Mouse (Mus musculus) CH12.LX (cell line): Measurements from ENCODE around the gene Ulk1. TPM values are rescaled to one million over a fixed set of nuclear protein-coding genes. Genes with fewer than 3 reads are reported as not detected.
"Not testable (repeated sequence)": the region's sequence is repeated elsewhere in the genome, so short reads cannot be mapped to it uniquely, and the experiment has no call there.

Source experiments
- DNase-seq: peaks from one replicate; pipeline ENCODE4 v3.0.0-alpha.2; 2013; ENCODE audit errors: extremely low read depth
- H3K27ac ChIP-seq: 2 replicates; pipeline ENCODE4 v1.5.1; 2012; ENCODE audit warnings: low read depth, mild to moderate bottlenecking, control low read depth, moderate library complexity; ENCODE audit not compliant: insufficient read depth
- H3K27me3 ChIP-seq: replicated peaks from 2 replicates; pipeline ENCODE3; 2012; ENCODE audit warnings: inconsistent platforms
- H3K36me3 ChIP-seq, 2 experiments: replicated peaks in 1 of 2; 2 replicates each; pipeline versions ENCODE3 to v1.6.1; 2012; ENCODE audit warnings: inconsistent platforms in 1 of 2, low read length in 1 of 2, mild to moderate bottlenecking in 1 of 2, mixed read lengths in 1 of 2, moderate library complexity in 1 of 2; ENCODE audit not compliant: control insufficient read depth in 1 of 2, insufficient read depth in 1 of 2
- H3K4me1 ChIP-seq, 2 experiments: 2 replicates each; pipeline ENCODE4 v1.6.1; 2012; ENCODE audit warnings: inconsistent platforms in 1 of 2, moderate library complexity in 1 of 2; ENCODE audit not compliant: insufficient read depth in 2 of 2, control insufficient read depth in 1 of 2
- H3K4me2 ChIP-seq: 2 replicates; pipeline ENCODE4 v1.6.1; 2012; ENCODE audit warnings: low read depth, mild to moderate bottlenecking, control low read depth; ENCODE audit not compliant: poor library complexity, insufficient read depth, severe bottlenecking
- H3K4me3 ChIP-seq, 3 experiments: fragments of 150-350 bp in 1 of 3; sonication (generic) in 1 of 3; replicated peaks in 1 of 3; 2 replicates each; pipeline versions ENCODE3 to v1.5.1; 2011 to 2012; ENCODE audit warnings: low read depth in 2 of 3, low read length in 2 of 3, mild to moderate bottlenecking in 2 of 3, moderate library complexity in 2 of 3, control low read depth in 1 of 3, improper control_type of control experiment in 1 of 3, inconsistent platforms in 1 of 3, mixed read lengths in 1 of 3; ENCODE audit not compliant: poor library complexity in 1 of 3
- H3K79me2 ChIP-seq: replicated peaks from 2 replicates; pipeline ENCODE4 v1.6.1; 2012; ENCODE audit warnings: mild to moderate bottlenecking, moderate library complexity; ENCODE audit not compliant: control insufficient read depth, poor library complexity, insufficient read depth, severe bottlenecking; ENCODE audit errors: extremely low read depth
- H3K9ac ChIP-seq: 2 replicates; pipeline ENCODE4 v1.6.1; 2012; ENCODE audit warnings: low read depth, mild to moderate bottlenecking, control low read depth, moderate library complexity; ENCODE audit not compliant: insufficient read depth
- H3K9me3 ChIP-seq: replicated peaks from 2 replicates; pipeline ENCODE3; 2012; ENCODE audit warnings: low read length, inconsistent platforms, mixed read lengths
- BHLHE40 ChIP-seq: IDR thresholded peaks from 2 replicates; pipeline ENCODE4 v1.6.1; 2011; ENCODE audit warnings: mild to moderate bottlenecking, low read depth, low read length, improper control_type of control experiment
- CHD1 ChIP-seq: IDR thresholded peaks from 2 replicates; pipeline ENCODE4 v1.6.1; 2012; ENCODE audit warnings: low read depth, low read length, improper control_type of control experiment, inconsistent platforms
- CHD2 ChIP-seq: IDR thresholded peaks from 2 replicates; pipeline ENCODE4 v1.6.1; 2011; ENCODE audit warnings: low read length, improper control_type of control experiment
- E2F4 ChIP-seq: IDR thresholded peaks from 2 replicates; pipeline ENCODE4 v1.6.1; 2011; ENCODE audit warnings: low read depth, low read length, improper control_type of control experiment; ENCODE audit not compliant: insufficient replicate concordance
- ELF1 ChIP-seq: IDR thresholded peaks from 2 replicates; pipeline ENCODE4 v1.6.1; 2014; ENCODE audit warnings: low read depth, mild to moderate bottlenecking, inconsistent platforms, low read length, improper control_type of control experiment
- EP300 ChIP-seq: IDR thresholded peaks from 2 replicates; pipeline ENCODE4 v1.6.1; 2011; ENCODE audit warnings: low read length, improper control_type of control experiment
- GABPA ChIP-seq: IDR thresholded peaks from 2 replicates; pipeline ENCODE4 v1.6.1; 2012; ENCODE audit warnings: low read depth, low read length, improper control_type of control experiment, inconsistent platforms; ENCODE audit not compliant: insufficient replicate concordance
- HCFC1 ChIP-seq: IDR thresholded peaks from 2 replicates; pipeline ENCODE4 v1.6.1; 2012; ENCODE audit warnings: low read depth, mild to moderate bottlenecking, inconsistent platforms, low read length, improper control_type of control experiment
- JUND ChIP-seq: conservative IDR thresholded peaks from 2 replicates; pipeline ENCODE4 v1.6.1; 2011; ENCODE audit warnings: low read depth, low read length, improper control_type of control experiment
- MYC ChIP-seq: IDR thresholded peaks from 2 replicates; pipeline ENCODE4 v1.6.1; 2011; ENCODE audit warnings: low read depth, mild to moderate bottlenecking, improper control_type of control experiment, low read length
- NELFE ChIP-seq: IDR thresholded peaks from 2 replicates; pipeline ENCODE4 v1.6.1; 2011; ENCODE audit warnings: low read depth, low read length, improper control_type of control experiment
- POLR2AphosphoS2 ChIP-seq: IDR thresholded peaks from 2 replicates; pipeline ENCODE4 v1.6.1; 2011; ENCODE audit warnings: low read depth, low read length, improper control_type of control experiment
- SMC3 ChIP-seq: IDR thresholded peaks from 2 replicates; pipeline ENCODE4 v1.6.1; 2011; ENCODE audit warnings: low read depth, low read length, improper control_type of control experiment
- TBP ChIP-seq: conservative IDR thresholded peaks from 2 replicates; pipeline ENCODE4 v1.6.1; 2011; ENCODE audit warnings: low read depth, low read length, improper control_type of control experiment
- ZC3H11A ChIP-seq: IDR thresholded peaks from 2 replicates; pipeline ENCODE4 v1.6.1; 2012; ENCODE audit warnings: low read depth, mild to moderate bottlenecking, inconsistent platforms, low read length, improper control_type of control experiment
- ZMIZ1 ChIP-seq: IDR thresholded peaks from 2 replicates; pipeline ENCODE4 v1.6.1; 2012; ENCODE audit warnings: low read depth, mild to moderate bottlenecking, inconsistent platforms, low read length, improper control_type of control experiment
- ZNF384 ChIP-seq: IDR thresholded peaks from 2 replicates; pipeline ENCODE4 v1.6.1; 2012; ENCODE audit warnings: low read depth, low read length, improper control_type of control experiment, inconsistent platforms
- dilution Hi-C: fragments of 300-500 bp; cut with MboI; formaldehyde crosslinking; loops from 2 replicates; pipeline ENCODE4 v1.14.3; 2020; ENCODE audit warnings: low sequenced_read_pairs; ENCODE audit not compliant: extremely low pct_unique_long_range_greater_than_20kb, extremely low pct_ligation_motif_present
- in situ Hi-C: fragments of 300-500 bp; cut with MboI; formaldehyde crosslinking; loops from 3 replicates; pipeline ENCODE4 v1.14.3; 2019; ENCODE audit warnings: low sequenced_read_pairs, low pct_ligation_motif_present, low pct_unique_long_range_greater_than_20kb, mixed read lengths
- polyA plus RNA-seq: library from polyadenylated mRNA; unstranded; fragments of >175 nt; gene quantifications from 2 replicates; pipeline ENCODE4 v1.2.1, GENCODE M21; 2012; ENCODE audit warnings: low read depth; ENCODE audit not compliant: insufficient read length
- total RNA-seq, 2 experiments: library from RNA; depleted of rRNA; stranded (reverse); fragments of 300-350 nt in 1 of 2; fragments of >200 nt in 1 of 2; gene quantifications; 2 replicates each; pipeline ENCODE4 v1.2.3; 2012 to 2014

The Ulk1 gene
- total and polyA plus RNA-seq, 3 experiments: 2.7 to 13.6 (median 8.4) TPM

GRCm38 (mm10) chr5:110776141-110776540, 33.8 kb downstream of the Ulk1 start:
- in situ Hi-C loops: no loop called here
- no peak for TF ChIP-seq EP300
- no peak for TF ChIP-seq SMC3
- no peak for TF ChIP-seq ZMIZ1
- no peak for TF ChIP-seq ZNF384
- peaks cover 5 to 44% of the 10 kb centered on the region in 2 experiments; a peak in 3 of 4 replicates for H3K4me1 ChIP-seq
- H3K9me3 ChIP-seq: no peaks in the 10 kb centered on the region
- no peak for DNase-seq
- dilution Hi-C loops: no loop called here
- peaks cover 49 to 69% of the 10 kb centered on the region in 2 experiments for H3K36me3 ChIP-seq
- no peak overlapping the region for H3K4me2 ChIP-seq
- no peak overlapping the region for H3K27ac ChIP-seq
- no peaks in the 10 kb centered on the region for H3K27me3 ChIP-seq
- H3K4me3 ChIP-seq: no peak overlapping the region
- H3K79me2 ChIP-seq: peaks cover 57% of the 10 kb centered on the region
- H3K9ac ChIP-seq: no peak overlapping the region

DNA sequence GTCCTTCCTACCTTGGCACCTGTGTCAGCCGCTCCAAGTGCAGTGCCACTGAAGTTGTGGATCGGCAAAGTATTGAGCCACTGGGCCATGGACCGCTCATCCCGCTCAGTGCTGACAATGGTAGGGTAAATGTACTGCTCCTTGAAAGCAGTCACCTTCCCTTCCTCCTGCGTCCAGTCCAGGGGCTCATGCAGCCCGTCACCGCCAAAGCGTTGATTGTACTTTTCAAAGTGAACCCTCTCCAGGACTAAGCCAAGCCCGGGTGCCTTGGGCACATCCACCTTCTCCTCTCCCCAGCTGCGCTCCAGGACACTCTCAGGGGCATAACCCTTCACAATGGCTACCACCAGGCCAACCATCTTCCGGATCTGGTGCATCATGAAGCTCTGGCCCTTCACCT, 35.4 kb downstream of the Ulk1 start:
- H3K36me3 ChIP-seq: peaks cover 49 to 69% of the 10 kb centered on the region in 2 experiments
- no peak for DNase-seq
- H3K27ac ChIP-seq: no peak overlapping the region
- no peak overlapping the region for H3K4me2 ChIP-seq
- dilution Hi-C loops (no loop called here), in situ Hi-C loops (no loop called here)
- peaks cover 53% of the 10 kb centered on the region for H3K79me2 ChIP-seq
- no peak overlapping the region for H3K4me3 ChIP-seq
- H3K27me3 ChIP-seq: no peaks in the 10 kb centered on the region
- H3K9ac ChIP-seq: no peak overlapping the region
- no peak for TF ChIP-seq POLR2AphosphoS2
- no peak for TF ChIP-seq TBP
- TF ChIP-seq BHLHE40: no peak
- no peak for TF ChIP-seq GABPA
- TF ChIP-seq ZMIZ1: no peak
- TF ChIP-seq JUND: no peak
- TF ChIP-seq HCFC1: no peak
- TF ChIP-seq CHD2: no peak
- no peak for TF ChIP-seq ZNF384
- no peak for TF ChIP-seq SMC3
- TF ChIP-seq E2F4: no peak
- no peak for TF ChIP-seq ELF1
- TF ChIP-seq CHD1: no peak
- TF ChIP-seq MYC: no peak
- no peak for TF ChIP-seq EP300
- TF ChIP-seq ZC3H11A: no peak
- no peak for TF ChIP-seq NELFE
- peaks cover 5 to 41% of the 10 kb centered on the region in 2 experiments; a peak in 3 of 4 replicates for H3K4me1 ChIP-seq
- no peaks in the 10 kb centered on the region for H3K9me3 ChIP-seq

DNA sequence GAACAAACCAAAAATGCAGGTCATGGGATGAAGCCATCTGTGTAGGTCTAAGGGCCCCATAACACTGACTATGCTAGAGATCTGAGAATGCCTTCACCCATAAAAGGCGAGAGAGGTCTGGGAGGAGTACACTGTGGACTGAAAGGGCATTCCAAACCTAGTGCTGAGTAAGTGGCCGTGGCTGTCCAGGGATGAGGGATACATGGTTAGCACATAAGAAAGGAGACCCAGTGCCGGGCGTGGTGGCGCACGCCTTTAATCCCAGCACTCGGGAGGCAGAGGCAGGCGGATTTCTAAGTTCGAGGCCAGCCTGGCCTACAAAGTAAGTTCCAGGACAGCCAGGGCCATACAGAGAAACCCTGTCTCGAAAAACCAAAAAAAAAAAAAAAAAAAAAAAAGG, 37.0 kb downstream of the Ulk1 start:
- peaks cover 44 to 64% of the 10 kb centered on the region in 2 experiments for H3K36me3 ChIP-seq
- H3K9me3 ChIP-seq, H3K4me3 ChIP-seq, H3K27me3 ChIP-seq, H3K27ac ChIP-seq, dilution Hi-C loops, DNase-seq, H3K4me2 ChIP-seq, in situ Hi-C loops, H3K9ac ChIP-seq: not testable (repeated sequence)
- H3K4me1 ChIP-seq: peaks cover 6 to 42% of the 10 kb centered on the region in 2 experiments
- peaks cover 53% of the 10 kb centered on the region for H3K79me2 ChIP-seq
